Mouse (Mus musculus) megakaryocyte, embryonic 14.5 days (primary cell): ENCODE results near the gene Gm17359.

Source experiments
- FLI1 ChIP-seq: IDR thresholded peaks from 2 replicates; pipeline ENCODE4 v1.6.1; 2012; ENCODE audit warnings: low read length, inconsistent platforms, mixed read lengths
- GATA1 ChIP-seq: IDR thresholded peaks from 3 replicates; pipeline ENCODE4 v1.6.1; 2012; ENCODE audit warnings: mixed read lengths, low read length, inconsistent platforms, borderline replicate concordance

DNA sequence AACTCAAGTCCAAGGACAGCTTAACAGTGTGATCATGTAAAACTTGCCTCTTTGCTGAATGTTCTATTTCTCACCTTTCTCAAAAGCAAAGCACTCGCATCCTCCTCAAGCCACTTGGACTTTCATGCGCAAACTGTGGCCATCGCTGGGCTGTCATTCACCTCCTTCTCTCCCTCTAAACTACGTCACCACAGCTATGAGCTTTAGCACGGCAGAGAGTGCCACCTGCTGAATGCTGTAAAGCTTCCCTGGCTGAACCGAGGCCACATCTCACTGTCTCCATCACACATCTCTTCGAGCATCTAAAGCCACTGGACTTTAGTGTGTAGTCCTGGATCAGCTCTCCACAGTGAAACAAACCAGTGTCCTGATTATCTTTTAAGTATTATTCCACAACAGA, 158.7 kb downstream of the Gm17359 start:
- TF ChIP-seq FLI1 (no peak), GATA1 (no peak)
